Mouse (Mus musculus) heart, adult 2 months (tissue): ENCODE data around the gene Gipc2. TPM values are rescaled to one million over a fixed set of nuclear protein-coding genes. Genes with fewer than 3 reads are reported as not detected.

Source experiments
- DNase-seq, 2 experiments: peaks; one replicate each; pipeline ENCODE4 v3.0.0; 2021
- H3K27ac ChIP-seq: fragments of 200-600 bp; 2 replicates; pipeline ENCODE4 v1.8.1; 2022
- H3K27me3 ChIP-seq: fragments of 200-500 bp; 2 replicates; pipeline ENCODE4 v1.6.1; 2012; ENCODE audit warnings: mild to moderate bottlenecking, low read length, inconsistent platforms, mixed read lengths; ENCODE audit not compliant: control insufficient read depth, insufficient read depth
- H3K36me3 ChIP-seq: fragments of 200-500 bp; 2 replicates; pipeline ENCODE4 v1.6.1; 2012; ENCODE audit warnings: low read length, inconsistent platforms; ENCODE audit not compliant: control insufficient read depth, insufficient read depth
- H3K4me1 ChIP-seq: fragments of 200-500 bp; 2 replicates; pipeline ENCODE4 v1.6.1; 2011; ENCODE audit warnings: low read length; ENCODE audit not compliant: control insufficient read depth, insufficient read depth
- H3K4me3 ChIP-seq: fragments of 200-600 bp; 2 replicates; pipeline ENCODE4 v1.8.1; 2022
- H3K79me2 ChIP-seq: fragments of 200-500 bp; replicated peaks from 2 replicates; pipeline ENCODE4 v1.6.1; 2012; ENCODE audit warnings: mild to moderate bottlenecking, inconsistent platforms, low read length, moderate library complexity, mixed read lengths; ENCODE audit not compliant: control insufficient read depth, insufficient read depth
- H3K9ac ChIP-seq: fragments of 200-500 bp; 2 replicates; pipeline ENCODE4 v1.6.1; 2012; ENCODE audit warnings: low read depth, mild to moderate bottlenecking, control low read depth, inconsistent platforms, low read length, mixed read lengths
- CTCF ChIP-seq: fragments of 200-600 bp; IDR thresholded peaks from 2 replicates; pipeline ENCODE4 v1.8.1; 2022; ENCODE audit warnings: antibody characterized with exemption, mild to moderate bottlenecking, moderate library complexity
- EP300 ChIP-seq: fragments of 200-500 bp; IDR thresholded peaks from 2 replicates; pipeline ENCODE4 v1.6.1; 2011; ENCODE audit warnings: low read depth, low read length, control low read depth; ENCODE audit not compliant: insufficient read depth
- POLR2A ChIP-seq: fragments of 200-500 bp; IDR thresholded peaks from 2 replicates; pipeline ENCODE4 v1.6.1; 2011; ENCODE audit warnings: mild to moderate bottlenecking, low read depth, low read length, control low read depth; ENCODE audit not compliant: insufficient read depth
- WGBS: fragments of 180-500 bp; shearing (Covaris S2); methylation state at CpG from one replicate; pipeline ENCODE4 v1.1.7; 2018; 5-methylcytosine and 5-hydroxymethylcytosine counted together
- intact Hi-C: fragments of 180-260 bp; cut with DNase I; formaldehyde crosslinking; loops from one replicate; pipeline ENCODE4 v1.15.1; 2025
- polyA plus RNA-seq: library from polyadenylated mRNA; depleted of rRNA; stranded (reverse); fragments of >200 nt; gene quantifications from 2 replicates; pipeline ENCODE4 v1.2.3, GENCODE M21; 2012
- total RNA-seq, 2 experiments: library from RNA; stranded (reverse); gene quantifications; 2 replicates each; pipeline ENCODE4 v1.2.3; 2021

Gene Gipc2
- total and polyA plus RNA-seq, 3 experiments: 3.5 to 6.1 (median 5.2) TPM

- H3K4me3 ChIP-seq: no peak overlapping the region
- DNase-seq: peak in 1 of 2 experiments; percentile 25
- H3K4me1 ChIP-seq: peaks cover 8% of the 10 kb centered on the region
- no peak overlapping the region; the same call in 1 of the 2 replicates for H3K9ac ChIP-seq
- intact Hi-C loops: loop anchor here (2.0 to 10.0 kb wide), 3 partner anchors 51 to 201 kb away; partner anchors contain the start of gene Gipc2
- H3K79me2 ChIP-seq: no peaks in the 10 kb centered on the region
- TF ChIP-seq POLR2A: no peak
- no peak for TF ChIP-seq CTCF
- no peak for TF ChIP-seq EP300
- H3K27ac ChIP-seq: peak overlapping the region; percentile 73
- no peaks in the 10 kb centered on the region for H3K36me3 ChIP-seq
- no peaks in the 10 kb centered on the region for H3K27me3 ChIP-seq
- 40% methylated on average over 4 of the region's 4 CpGs for WGBS
Observed at GRCm38 (mm10) chr3:152114222-152114621, 51.8 kb downstream of the Gipc2 start.

- no peaks in the 10 kb centered on the region for H3K36me3 ChIP-seq
- no peak for TF ChIP-seq POLR2A
- TF ChIP-seq EP300: no peak
- no peak for TF ChIP-seq CTCF
- H3K27ac ChIP-seq: peak overlapping the region; percentile 73
- no peaks in the 10 kb centered on the region for H3K27me3 ChIP-seq
- intact Hi-C loops: loop anchor here (10.0 kb wide), 2 partner anchors 51 to 201 kb away; partner anchors contain the start of gene Gipc2
- no peak overlapping the region for H3K9ac ChIP-seq
- no peak overlapping the region for H3K4me3 ChIP-seq
- no peaks in the 10 kb centered on the region for H3K79me2 ChIP-seq
- WGBS: 81% methylated on average over 7 of the region's 7 CpGs
- H3K4me1 ChIP-seq: peaks cover 8% of the 10 kb centered on the region
- peak in 1 of 2 experiments; percentile 17 for DNase-seq
Observed at GRCm38 (mm10) chr3:152113496-152113895, 52.5 kb downstream of the Gipc2 start.

- H3K4me3 ChIP-seq: no peak overlapping the region
- 82% methylated on average over 8 of the region's 8 CpGs for WGBS
- H3K36me3 ChIP-seq: no peaks in the 10 kb centered on the region
- H3K79me2 ChIP-seq: no peaks in the 10 kb centered on the region
- peak in 1 of 2 experiments; percentile 12 for DNase-seq
- H3K9ac ChIP-seq: no peak overlapping the region
- peaks cover 8% of the 10 kb centered on the region for H3K4me1 ChIP-seq
- no peak overlapping the region; the same call in 1 of the 2 replicates for H3K27ac ChIP-seq
- TF ChIP-seq EP300: no peak
- TF ChIP-seq CTCF: no peak
- TF ChIP-seq POLR2A: no peak
- H3K27me3 ChIP-seq: no peaks in the 10 kb centered on the region
- intact Hi-C loops: loop anchor here (10.0 kb wide), 2 partner anchors 52 to 202 kb away; partner anchors contain the start of gene Gipc2
Observed at GRCm38 (mm10) chr3:152112664-152113063, 53.4 kb downstream of the Gipc2 start.

- H3K9ac ChIP-seq: peak overlapping the region; percentile 67
- 58% methylated on average over 4 of the region's 4 CpGs for WGBS
- intact Hi-C loops: loop anchor here (1.0 to 10.0 kb wide), 4 partner anchors 53 to 203 kb away; partner anchors contain the start of genes Dnajb4, Fubp1 and Gipc2
Observed at GRCm38 (mm10) chr3:152111482-152111881, 54.5 kb downstream of the Gipc2 start.

GRCm38 (mm10) chr3:152111081-152111480 lies 54.9 kb downstream of the Gipc2 start:
- peaks cover 11% of the 10 kb centered on the region for H3K4me1 ChIP-seq
- 11% methylated on average over 9 of the region's 9 CpGs for WGBS
- no peaks in the 10 kb centered on the region for H3K36me3 ChIP-seq
- H3K27ac ChIP-seq: peak overlapping the region; percentile 66
- peak overlapping the region; percentile 67 for H3K9ac ChIP-seq
- intact Hi-C loops: loop anchor here (1.0 to 10.0 kb wide), 4 partner anchors 54 to 204 kb away; partner anchors contain the start of genes Dnajb4, Fubp1 and Gipc2
- peak overlapping the region; percentile 28; the same call in 1 of the 2 replicates for H3K4me3 ChIP-seq
- DNase-seq: peak; percentile 78 to 80
- H3K79me2 ChIP-seq: no peaks in the 10 kb centered on the region
- H3K27me3 ChIP-seq: no peaks in the 10 kb centered on the region; the same call in 1 of the 2 replicates
- TF ChIP-seq POLR2A (no peak), CTCF (peak; percentile 93), EP300 (peak; percentile 62; the same call in 1 of the 2 replicates)

More at GRCm38 (mm10) chr3:152111482-152111881, 54.5 kb downstream of the Gipc2 start:
- H3K4me1 ChIP-seq: peaks cover 11% of the 10 kb centered on the region
- DNase-seq: no peak
- H3K79me2 ChIP-seq: no peaks in the 10 kb centered on the region
- no peaks in the 10 kb centered on the region for H3K36me3 ChIP-seq
- TF ChIP-seq CTCF: no peak
- no peak for TF ChIP-seq POLR2A
- TF ChIP-seq EP300: no peak
- H3K27ac ChIP-seq: peak overlapping the region; percentile 66
- H3K4me3 ChIP-seq: peak overlapping the region; percentile 28; the same call in 1 of the 2 replicates
- H3K27me3 ChIP-seq: no peaks in the 10 kb centered on the region; the same call in 1 of the 2 replicates

- intact Hi-C loops: no loop called here
- TF ChIP-seq EP300: no peak
- no peak for TF ChIP-seq CTCF
- TF ChIP-seq POLR2A: no peak
- no peaks in the 10 kb centered on the region; the same call in 1 of the 2 replicates for H3K27me3 ChIP-seq
- 57% methylated on average over 7 of the region's 7 CpGs for WGBS
- no peak overlapping the region for H3K9ac ChIP-seq
- H3K27ac ChIP-seq: no peak overlapping the region; the same call in 1 of the 2 replicates
- H3K36me3 ChIP-seq: no peaks in the 10 kb centered on the region
- no peaks in the 10 kb centered on the region for H3K79me2 ChIP-seq
- H3K4me3 ChIP-seq: no peak overlapping the region
- peaks cover 8% of the 10 kb centered on the region for H3K4me1 ChIP-seq
- DNase-seq: no peak
Observed at GRCm38 (mm10) chr3:152109260-152109587, 56.8 kb downstream of the Gipc2 start.
